Mouse (Mus musculus) liver, embryonic 14.5 days (tissue): Measurements from ENCODE around the gene Cyp2u1. TPM values are rescaled to one million over a fixed set of nuclear protein-coding genes. Genes with fewer than 3 reads are reported as not detected.

ENCODE experiments used
- ATAC-seq: fragments of 200-750 bp; cut with Nextera tagmentation; 2 replicates; pipeline ENCODE4 v1.8.0; 2017; ENCODE audit warnings: moderate number of reproducible peaks, mild to moderate bottlenecking, moderate library complexity; ENCODE audit not compliant: insufficient read depth
- DNase-seq, 3 experiments: peaks; one replicate each; pipeline ENCODE4 v3.0.0-alpha.2; 2012 to 2013; ENCODE audit warnings: low read depth in 3 of 3, low spot score in 3 of 3
- H3K27ac ChIP-seq: fragments of 300-500 bp; sonication (generic); 2 replicates; pipeline ENCODE4 v1.5.1; 2014; ENCODE audit warnings: moderate library complexity, mild to moderate bottlenecking, control low read depth, inconsistent platforms
- H3K27me3 ChIP-seq: fragments of 300-500 bp; sonication (generic); 2 replicates; pipeline ENCODE4 v1.6.1; 2014; ENCODE audit warnings: mild to moderate bottlenecking, low read length, moderate library complexity; ENCODE audit not compliant: control insufficient read depth, insufficient read depth
- H3K36me3 ChIP-seq: fragments of 300-500 bp; sonication (generic); replicated peaks from 2 replicates; pipeline ENCODE4 v1.6.1; 2014; ENCODE audit warnings: low read depth; ENCODE audit not compliant: control insufficient read depth, insufficient read depth
- H3K4me1 ChIP-seq, 2 experiments: fragments of 200-500 bp in 1 of 2; fragments of 300-500 bp in 1 of 2; sonication (generic) in 1 of 2; replicated peaks; 2 replicates each; pipeline ENCODE4 v1.6.1; 2012 to 2014; ENCODE audit warnings: antibody characterized with exemption in 1 of 2, inconsistent platforms in 1 of 2, low read length in 1 of 2; ENCODE audit not compliant: control insufficient read depth in 2 of 2, insufficient read depth in 2 of 2
- H3K4me2 ChIP-seq: fragments of 300-500 bp; sonication (generic); 2 replicates; pipeline ENCODE4 v1.6.1; 2014; ENCODE audit warnings: low read depth, mild to moderate bottlenecking, control low read depth, moderate library complexity
- H3K4me3 ChIP-seq, 2 experiments: fragments of 200-500 bp in 1 of 2; fragments of 300-500 bp in 1 of 2; sonication (generic) in 1 of 2; 2 replicates each; pipeline ENCODE4 v1.5.1; 2012 to 2014; ENCODE audit warnings: low read depth in 2 of 2, low read length in 2 of 2, mild to moderate bottlenecking in 2 of 2, control low read depth in 1 of 2, inconsistent platforms in 1 of 2, moderate library complexity in 1 of 2; ENCODE audit not compliant: insufficient read depth in 1 of 2
- H3K9ac ChIP-seq: fragments of 300-500 bp; sonication (generic); replicated peaks from 2 replicates; pipeline ENCODE4 v1.6.1; 2014; ENCODE audit warnings: mild to moderate bottlenecking, control low read depth, moderate library complexity
- H3K9me3 ChIP-seq: fragments of 300-500 bp; sonication (generic); 2 replicates; pipeline ENCODE4 v1.6.1; 2016; ENCODE audit warnings: low read length, mixed read lengths; ENCODE audit not compliant: control insufficient read depth
- CTCF ChIP-seq: IDR thresholded peaks from 2 replicates; pipeline ENCODE4 v1.5.1; 2016; ENCODE audit warnings: antibody characterized with exemption, low read depth, control low read depth
- EP300 ChIP-seq: IDR thresholded peaks from 2 replicates; pipeline ENCODE4 v1.6.1; 2016; ENCODE audit warnings: antibody characterized with exemption, low read depth
- whole genome bisulfite sequencing: fragments of 180-500 bp; shearing (Covaris S2); extraction: QIAGEN DNeasy Blood & Tissue Kit; methylation state at CpG from one replicate; pipeline ENCODE4 v1.1.7; 2014; ENCODE audit not compliant: insufficient replicate concordance; 5-methylcytosine and 5-hydroxymethylcytosine counted together
- polyA plus RNA-seq, 2 experiments: library from polyadenylated mRNA; depleted of rRNA in 1 of 2; stranded (reverse) in 1 of 2; unstranded in 1 of 2; fragments of >200 nt; fragmentation: Nextera tagmentation in 1 of 2; extraction: Ambion mirVana in 1 of 2; gene quantifications; 2 replicates each; pipeline versions ENCODE4 v1.2.1 to v1.2.3; 2012 to 2014

The Cyp2u1 gene
- polyA plus RNA-seq, 2 experiments, result 0.04 to 0.15 TPM

- WGBS, result 70% methylated on average over 9 of the region's 9 CpGs
- TF ChIP-seq CTCF (no peak), EP300 (no peak)
Measured at GRCm38 (mm10) chr3:131259392-131259965, 43.5 kb downstream of the Cyp2u1 start.

GRCm38 (mm10) chr3:131258921-131259320 lies 44.1 kb downstream of the Cyp2u1 start:
- ATAC-seq, result no peak
- Histone ChIP-seq H3K9me3 (no peaks in the 10 kb centered on the region), H3K4me3 (no peak overlapping the region), H3K36me3 (no peaks in the 10 kb centered on the region), H3K27me3 (no peaks in the 10 kb centered on the region), H3K4me2 (no peak overlapping the region), H3K9ac (no peak overlapping the region), H3K27ac (no peak overlapping the region), H3K4me1 (no peaks in the 10 kb centered on the region)
- no peak for TF ChIP-seq EP300
- TF ChIP-seq CTCF, result no peak
- WGBS, result 61% methylated on average over 3 of the region's 3 CpGs
- DNase-seq, result no peak

More at GRCm38 (mm10) chr3:131259392-131259965, 43.5 kb downstream of the Cyp2u1 start:
- Histone ChIP-seq H3K27me3 (no peaks in the 10 kb centered on the region), H3K9me3 (no peaks in the 10 kb centered on the region), H3K4me2 (no peak overlapping the region), H3K9ac (no peak overlapping the region), H3K36me3 (no peaks in the 10 kb centered on the region), H3K4me1 (no peaks in the 10 kb centered on the region), H3K4me3 (no peak overlapping the region), H3K27ac (no peak overlapping the region)
- ATAC-seq (no peak), DNase-seq (no peak)

GRCm38 (mm10) chr3:131255399-131255981 lies 47.5 kb downstream of the Cyp2u1 start:
- no peaks in the 10 kb centered on the region for H3K9me3 ChIP-seq
- 67% methylated on average over 3 of the region's 3 CpGs for WGBS
- no peak overlapping the region for H3K4me3 ChIP-seq
- no peak overlapping the region for H3K9ac ChIP-seq
- DNase-seq (no peak), ATAC-seq (no peak)
- H3K4me1 ChIP-seq, result no peaks in the 10 kb centered on the region
- no peaks in the 10 kb centered on the region for H3K36me3 ChIP-seq
- H3K27me3 ChIP-seq, result no peaks in the 10 kb centered on the region
- H3K4me2 ChIP-seq, result no peak overlapping the region
- no peak overlapping the region for H3K27ac ChIP-seq
- no peak for TF ChIP-seq CTCF
- no peak for TF ChIP-seq EP300

GRCm38 (mm10) chr3:131254991-131255390 lies 48.0 kb downstream of the Cyp2u1 start:
- DNase-seq (no peak), ATAC-seq (no peak)
- H3K4me1 ChIP-seq, result no peaks in the 10 kb centered on the region
- no peaks in the 10 kb centered on the region for H3K9me3 ChIP-seq
- H3K27me3 ChIP-seq, result no peaks in the 10 kb centered on the region
- no peak overlapping the region for H3K9ac ChIP-seq
- H3K27ac ChIP-seq, result no peak overlapping the region
- 71% methylated on average over 4 of the region's 4 CpGs for WGBS
- no peak overlapping the region for H3K4me2 ChIP-seq
- TF ChIP-seq EP300 (no peak), CTCF (no peak)
- no peaks in the 10 kb centered on the region for H3K36me3 ChIP-seq
- no peak overlapping the region for H3K4me3 ChIP-seq

- H3K4me3 ChIP-seq, result no peak overlapping the region
- no peaks in the 10 kb centered on the region for H3K4me1 ChIP-seq
- H3K4me2 ChIP-seq, result no peak overlapping the region
- DNase-seq (no peak), ATAC-seq (no peak)
- TF ChIP-seq CTCF (no peak), EP300 (no peak)
- H3K27ac ChIP-seq, result no peak overlapping the region
- H3K27me3 ChIP-seq, result no peaks in the 10 kb centered on the region
- no peaks in the 10 kb centered on the region for H3K36me3 ChIP-seq
- H3K9me3 ChIP-seq, result no peaks in the 10 kb centered on the region
- no peak overlapping the region for H3K9ac ChIP-seq
- WGBS, result 81% methylated on average over 7 of the region's 7 CpGs
Measured at GRCm38 (mm10) chr3:131251601-131252000, 51.4 kb downstream of the Cyp2u1 start.
